Mouse (Mus musculus): ENCODE results near the gene Ankrd55.
"Not testable (repeated sequence)": the region's sequence is repeated elsewhere in the genome, so short reads cannot be mapped to it uniquely, and the experiment has no call there.

The Ankrd55 gene

DNA sequence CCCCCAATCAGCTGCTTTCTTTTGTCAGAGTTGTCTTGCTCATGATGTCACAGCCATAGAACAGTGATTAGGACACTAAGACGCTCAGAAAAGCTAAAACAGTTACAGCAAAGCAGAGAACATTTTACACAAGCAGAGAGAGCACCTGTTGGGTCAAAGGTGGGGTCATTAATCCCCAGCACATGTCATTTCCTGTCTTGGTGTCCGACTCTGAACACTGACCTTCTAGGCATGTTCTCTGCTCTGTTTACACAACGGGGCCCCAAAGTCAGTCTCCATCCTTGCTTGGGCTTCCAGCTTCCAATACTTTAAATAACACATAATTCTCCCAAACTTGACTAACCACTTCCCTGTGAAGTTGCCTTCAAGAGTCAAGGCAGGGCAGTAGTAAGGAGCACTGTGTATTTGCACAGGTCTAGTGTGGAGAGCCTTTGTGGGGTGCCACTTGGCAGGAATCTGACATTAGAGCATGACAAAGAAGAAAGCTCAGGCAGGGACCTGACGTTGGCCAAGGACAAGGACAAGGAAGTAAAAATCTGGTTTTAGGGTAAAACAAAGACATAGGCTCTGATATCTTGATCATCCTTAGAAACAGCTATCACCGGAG is 123.1 kb downstream of the Ankrd55 start:
- no peak for DNase-seq (ENCODE audit: low spot score in 2 of 2)

DNA sequence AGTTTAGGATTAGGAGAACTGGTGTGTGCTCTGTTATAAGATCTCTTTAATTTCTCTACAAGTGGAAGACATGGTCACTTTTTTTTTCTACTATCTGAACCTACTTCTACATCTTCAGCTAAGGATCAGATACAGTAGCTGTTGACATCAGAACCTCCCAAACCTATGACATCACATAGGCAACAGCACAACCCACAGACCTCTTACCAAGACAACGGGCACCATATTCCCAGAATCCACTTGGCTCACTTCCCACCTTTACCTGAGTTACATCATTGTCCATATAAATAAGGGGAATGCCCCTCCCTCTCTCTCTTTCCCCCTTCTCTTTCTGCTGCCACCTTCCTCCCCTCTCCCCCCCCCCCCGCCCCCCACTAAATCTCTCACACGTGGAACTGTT is 124.0 kb downstream of the Ankrd55 start:
- DNase-seq (ENCODE audit: low spot score in 2 of 2), result no peak

DNA sequence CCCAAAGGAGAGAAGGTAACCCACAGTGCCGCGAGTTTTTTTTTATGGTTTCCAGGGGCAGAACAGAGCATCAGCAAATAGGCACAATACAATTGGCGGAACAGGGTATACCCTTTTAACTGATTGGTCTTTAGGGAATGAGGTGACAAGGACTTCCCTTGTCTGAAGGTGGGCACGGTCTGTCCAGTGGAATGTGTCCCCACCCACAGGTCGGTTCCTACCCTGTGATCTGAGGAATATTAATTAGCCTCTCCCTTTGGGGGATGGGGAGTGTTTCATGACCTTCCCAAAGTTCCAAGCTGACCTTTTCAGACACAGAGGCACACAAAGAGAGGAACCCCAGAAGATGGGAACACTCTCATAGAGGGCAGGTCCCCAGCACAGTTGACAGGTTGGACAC is 124.6 kb downstream of the Ankrd55 start:
- DNase-seq (ENCODE audit: low spot score in 2 of 2), result no peak

DNA sequence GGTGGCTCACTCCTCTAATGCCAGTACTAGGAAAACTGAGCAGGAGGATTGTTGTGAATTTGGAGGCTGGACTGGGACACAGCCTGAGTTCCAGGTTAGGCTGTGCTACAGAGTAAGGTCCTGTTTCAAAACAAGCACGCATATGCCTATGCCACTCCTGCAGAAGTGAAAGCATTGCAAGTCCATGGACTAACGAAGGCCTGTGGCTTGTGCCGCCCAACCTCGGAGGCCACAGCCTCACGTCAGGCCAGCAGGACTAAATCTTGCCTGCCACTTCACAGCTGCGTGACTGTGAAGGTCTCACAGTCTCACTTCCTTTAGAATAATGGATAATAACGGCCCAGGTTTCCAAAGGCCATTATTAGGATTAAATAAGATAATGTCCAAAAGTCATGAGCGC is 125.4 kb downstream of the Ankrd55 start:
- DNase-seq (ENCODE audit: low spot score in 2 of 2), result no peak

DNA sequence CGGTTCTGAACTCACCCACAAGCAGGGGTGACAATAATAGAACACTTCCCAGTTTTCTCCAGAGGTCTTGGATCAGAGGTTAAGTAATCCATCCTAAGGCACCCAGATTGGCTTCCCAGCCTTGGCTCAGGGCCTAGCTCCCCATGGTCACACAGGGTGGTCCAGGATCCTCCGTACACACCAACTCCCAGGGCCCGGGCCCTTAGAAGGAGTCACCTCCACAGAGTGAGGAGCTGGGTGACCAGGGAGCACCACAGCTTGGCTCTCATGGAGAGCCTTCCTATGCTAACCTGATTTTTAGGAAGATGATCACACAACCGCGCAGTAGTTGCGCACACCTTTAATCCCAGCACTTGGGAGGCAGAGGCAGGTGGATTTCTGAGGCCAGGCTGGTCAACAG is 127.6 kb downstream of the Ankrd55 start:
- DNase-seq (ENCODE audit: low spot score in 2 of 2), result no peak

- no peak for DNase-seq (ENCODE audit: low spot score in 2 of 2)
These were observed 128.3 kb downstream of the Ankrd55 start for GRCm38 (mm10) chr13:112416410-112417162.

DNA sequence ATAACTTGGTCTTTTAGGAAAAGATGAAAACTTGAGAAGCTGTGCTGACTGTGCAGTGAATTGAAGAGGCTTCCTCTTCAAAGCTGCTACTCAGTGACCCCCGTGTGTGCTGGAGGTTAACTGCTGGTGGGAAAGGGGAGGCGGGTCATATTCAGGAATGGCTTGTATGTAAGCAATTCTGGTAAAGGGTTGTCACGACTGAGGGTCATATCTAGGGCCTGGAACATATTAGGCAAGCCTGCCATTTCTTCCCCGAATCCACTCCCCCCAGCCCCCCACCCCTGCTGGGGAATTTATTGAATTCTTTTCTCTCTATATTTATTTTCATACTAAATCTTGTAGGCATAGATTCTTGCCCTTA is 128.9 kb downstream of the Ankrd55 start:
- DNase-seq (ENCODE audit: low spot score in 2 of 2), result no peak

GRCm38 (mm10) chr13:112417861-112418423 is 129.7 kb downstream of the Ankrd55 start:
- DNase-seq (ENCODE audit: low spot score in 2 of 2), result no peak

- no peak for DNase-seq (ENCODE audit: low spot score in 2 of 2)
These were observed 130.3 kb downstream of the Ankrd55 start for GRCm38 (mm10) chr13:112418595-112418994.

GRCm38 (mm10) chr13:112424212-112424611 is 136.0 kb downstream of the Ankrd55 start:
- no peak for DNase-seq (ENCODE audit: low spot score in 2 of 2)

DNA sequence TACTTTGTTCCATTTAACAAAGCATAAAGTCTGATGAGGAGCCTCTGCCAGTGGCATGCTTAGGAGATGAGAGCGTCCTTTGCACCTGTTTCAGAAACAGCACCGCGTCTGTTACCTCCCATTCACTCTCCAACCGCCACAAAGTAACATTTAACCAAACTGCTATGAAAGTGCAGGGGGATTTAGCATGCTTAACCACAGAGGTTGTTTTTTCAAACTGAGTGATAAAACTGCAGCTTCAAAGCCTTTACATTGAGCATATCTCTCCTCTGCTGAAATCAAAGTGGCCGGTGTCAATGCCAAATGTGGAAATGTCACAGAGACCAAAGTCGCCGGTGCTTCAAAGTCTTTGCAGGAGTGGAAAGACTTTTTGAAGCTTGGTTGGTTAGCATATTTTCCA is 136.4 kb downstream of the Ankrd55 start:
- no peak for DNase-seq (ENCODE audit: low spot score in 2 of 2)

DNA sequence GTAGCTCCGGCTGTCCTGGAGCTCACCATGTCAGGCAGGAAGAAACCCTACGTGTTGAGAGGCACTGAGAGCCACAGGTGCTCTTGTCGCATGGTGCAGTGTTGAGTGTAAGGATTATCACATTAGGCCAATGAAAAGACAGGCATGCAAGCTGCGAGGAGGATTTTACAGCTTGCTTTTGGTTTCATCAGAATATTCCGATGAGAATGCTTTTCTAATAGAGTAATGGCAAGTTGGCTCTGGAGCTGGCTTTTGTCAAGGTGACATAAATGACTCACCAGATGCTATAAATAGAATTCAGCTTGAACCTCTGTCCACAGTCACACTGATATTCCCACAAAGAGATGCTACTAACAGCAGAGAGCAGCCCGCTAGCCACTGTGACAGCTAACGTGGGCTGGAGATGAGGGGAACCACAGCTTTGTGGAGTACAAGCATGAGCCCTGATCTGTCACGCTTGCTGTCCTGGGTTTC is 137.0 kb downstream of the Ankrd55 start:
- DNase-seq (ENCODE audit: low spot score in 2 of 2), result no peak

DNA sequence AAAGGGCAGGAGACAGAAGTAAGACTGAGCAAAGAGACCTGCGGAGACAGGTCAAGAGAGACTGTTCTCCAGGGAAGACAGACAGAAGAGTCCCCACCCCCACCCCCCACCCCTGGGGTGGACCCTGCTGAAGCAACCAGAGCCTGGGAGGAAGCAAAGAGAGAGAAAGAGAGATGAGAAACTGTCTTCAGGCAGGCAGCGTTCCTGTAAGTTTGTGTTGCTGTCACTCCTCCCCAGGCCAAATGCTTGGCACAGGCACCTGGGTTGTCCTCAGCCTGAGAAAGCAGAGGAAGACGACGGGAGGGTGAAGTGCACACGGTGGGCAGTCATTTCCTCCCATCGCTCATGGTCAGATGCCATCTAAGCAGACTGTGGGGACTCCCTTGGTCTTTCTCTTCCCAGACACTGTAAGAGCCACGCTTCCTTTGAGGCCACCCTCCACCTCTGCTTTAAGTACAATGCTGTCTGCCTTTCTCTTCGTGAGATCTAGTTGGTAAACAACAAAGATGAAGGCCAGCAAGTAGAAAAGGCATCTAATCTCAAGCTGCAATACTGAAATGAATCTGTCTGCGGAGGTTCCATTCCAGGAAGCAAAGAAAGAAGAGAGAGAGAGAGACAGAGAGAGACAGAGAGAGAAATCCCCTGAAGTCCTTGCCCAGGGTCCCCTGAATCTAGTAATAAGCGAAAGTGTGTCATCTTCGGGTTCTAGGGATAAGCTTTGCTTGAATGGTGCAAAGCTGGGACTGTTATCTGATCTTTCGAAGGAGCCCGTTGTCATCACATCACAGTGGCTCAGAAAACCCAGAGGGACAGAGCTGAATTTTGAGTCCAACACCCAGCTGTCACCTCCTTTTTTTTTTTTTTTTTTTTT is 138.2 kb downstream of the Ankrd55 start:
- DNase-seq (ENCODE audit: low spot score in 2 of 2), result no peak

- not testable (repeated sequence) for DNase-seq (ENCODE audit: low spot score in 2 of 2)
These were observed 138.9 kb downstream of the Ankrd55 start for GRCm38 (mm10) chr13:112427136-112427470.

DNA sequence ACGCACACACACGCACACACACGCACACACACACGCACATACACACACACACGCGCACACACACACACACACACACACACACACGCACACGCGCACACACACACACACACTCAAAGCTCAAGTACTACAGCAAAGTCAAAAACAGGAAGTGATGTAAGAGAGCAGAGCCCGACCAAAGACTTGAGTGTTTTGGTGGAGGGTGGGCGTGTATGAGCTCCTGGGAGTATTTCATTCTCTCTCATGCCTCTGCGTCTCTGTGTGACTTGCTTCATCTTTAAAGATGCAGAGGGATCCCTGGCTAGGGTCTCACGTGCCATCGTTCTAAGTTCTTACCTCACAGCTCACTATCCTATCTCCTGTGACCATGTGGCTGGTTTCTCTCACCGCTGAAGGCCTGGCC is 139.3 kb downstream of the Ankrd55 start:
- DNase-seq (ENCODE audit: low spot score in 2 of 2), result no peak

DNA sequence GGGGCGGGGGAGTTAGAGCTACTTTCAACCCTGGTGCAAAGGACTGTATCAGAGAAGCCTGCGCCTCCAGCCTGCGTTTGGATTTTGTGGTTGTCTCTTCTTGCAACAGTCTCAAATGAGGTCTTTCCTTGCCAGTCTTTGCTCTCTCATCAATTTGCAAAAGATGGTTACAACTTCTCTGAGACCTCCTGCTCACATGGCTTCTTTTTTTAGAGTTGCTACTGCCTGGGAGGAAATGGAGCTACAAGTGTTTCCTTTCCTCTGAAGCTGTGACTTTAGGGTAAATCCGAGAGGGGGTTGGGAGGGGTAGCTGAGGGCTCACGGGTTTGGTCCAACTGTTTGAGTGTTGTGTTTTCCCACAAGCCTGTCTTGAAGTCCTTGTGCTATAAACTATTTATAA is 145.0 kb downstream of the Ankrd55 start:
- DNase-seq (ENCODE audit: low spot score in 2 of 2), result no peak
